ENCODE assay signal across 25 mouse cellular contexts in genomic region chr8:81643030-81643429, GRCm38 (mm10).
"Had no signal": no experiment of that assay in that cellular context is flagged by ENCODE, and none has a peak within 500 bp of the region (broad histone marks: within the 10 kb centered on the region; RNA-seq: fewer than 3 reads in every experiment).

No protein-coding gene starts in this region.

- H3K27me3 ChIP-seq: forebrain, embryonic 15.5 days; heart, embryonic 12.5 days; hindbrain, embryonic 12.5 days; kidney, embryonic 15.5 days; limb, embryonic 15.5 days; liver, embryonic 12.5 days had no signal

- DNase-seq: forebrain, postnatal 0 days; gastrocnemius, adult 2 months; gastrocnemius, postnatal 10 days; gastrocnemius, postnatal 25 days; heart, postnatal 10 days; heart, postnatal 4 days; kidney, adult 11 months; kidney, adult 2 months; kidney, adult 9 months; kidney, postnatal 14 days; kidney, postnatal 36 days had no signal

- H3K27ac ChIP-seq: forebrain, embryonic 15.5 days; gastrocnemius, adult 2 months; heart, embryonic 10.5 days; hindbrain, embryonic 10.5 days; hindbrain, embryonic 12.5 days; kidney, embryonic 15.5 days; kidney, postnatal 0 days; layer of hippocampus, adult 2 months; left cerebral cortex, adult 2 months; limb, embryonic 15.5 days; liver, embryonic 12.5 days; liver, embryonic 14.5 days had no signal

- H3K4me1 ChIP-seq: forebrain, embryonic 15.5 days; heart, embryonic 10.5 days; heart, embryonic 12.5 days; hindbrain, embryonic 10.5 days; hindbrain, embryonic 12.5 days; kidney, embryonic 15.5 days; limb, embryonic 15.5 days; liver, embryonic 12.5 days had no signal

- ATAC-seq: forebrain, embryonic 15.5 days; forebrain, postnatal 0 days; hindbrain, embryonic 16.5 days; intestine, embryonic 16.5 days; liver, embryonic 12.5 days had no signal

- H3K4me3 ChIP-seq: forebrain, embryonic 15.5 days; gastrocnemius, adult 2 months; heart, embryonic 10.5 days; heart, embryonic 12.5 days; hindbrain, embryonic 10.5 days; hindbrain, embryonic 12.5 days; kidney, embryonic 15.5 days; layer of hippocampus, adult 2 months; left cerebral cortex, adult 2 months; limb, embryonic 15.5 days; liver, embryonic 12.5 days had no signal

- H3K9ac ChIP-seq: forebrain, embryonic 15.5 days; forebrain, postnatal 0 days; heart, embryonic 12.5 days; hindbrain, embryonic 12.5 days; kidney, embryonic 15.5 days; limb, embryonic 15.5 days; liver, embryonic 12.5 days; liver, embryonic 14.5 days had no signal

- H3K9me3 ChIP-seq: forebrain, embryonic 15.5 days; heart, embryonic 10.5 days; heart, embryonic 12.5 days; hindbrain, embryonic 10.5 days; hindbrain, embryonic 12.5 days; kidney, embryonic 15.5 days; limb, embryonic 15.5 days; liver, embryonic 12.5 days had no signal

- H3K36me3 ChIP-seq: forebrain, embryonic 15.5 days; heart, embryonic 10.5 days; heart, embryonic 12.5 days; hindbrain, embryonic 10.5 days; hindbrain, embryonic 12.5 days; kidney, embryonic 15.5 days; limb, embryonic 15.5 days; liver, embryonic 12.5 days had no signal

- H3K4me2 ChIP-seq: forebrain, embryonic 15.5 days; heart, embryonic 12.5 days; hindbrain, embryonic 12.5 days; kidney, embryonic 15.5 days; limb, embryonic 15.5 days; liver, embryonic 12.5 days had no signal
